Mouse (Mus musculus) ES-E14 (cell line): ENCODE results near the gene Ilf2.

Experiments
- CHD2 ChIP-seq: IDR thresholded peaks from 2 replicates; pipeline ENCODE4 v1.6.1; 2014; ENCODE audit warnings: mild to moderate bottlenecking, low read depth, low read length, inconsistent platforms
- HCFC1 ChIP-seq: IDR thresholded peaks from 2 replicates; pipeline ENCODE4 v1.6.1; 2012; ENCODE audit warnings: low read length, inconsistent platforms, borderline replicate concordance; ENCODE audit not compliant: insufficient read depth
- ZC3H11A ChIP-seq: IDR thresholded peaks from 2 replicates; pipeline ENCODE4 v1.6.1; 2012; ENCODE audit warnings: low read depth, mild to moderate bottlenecking, inconsistent platforms, low read length, borderline replicate concordance
- ZNF384 ChIP-seq: IDR thresholded peaks from 2 replicates; pipeline ENCODE4 v1.6.1; 2012; ENCODE audit warnings: low read depth, low read length, inconsistent platforms

DNA sequence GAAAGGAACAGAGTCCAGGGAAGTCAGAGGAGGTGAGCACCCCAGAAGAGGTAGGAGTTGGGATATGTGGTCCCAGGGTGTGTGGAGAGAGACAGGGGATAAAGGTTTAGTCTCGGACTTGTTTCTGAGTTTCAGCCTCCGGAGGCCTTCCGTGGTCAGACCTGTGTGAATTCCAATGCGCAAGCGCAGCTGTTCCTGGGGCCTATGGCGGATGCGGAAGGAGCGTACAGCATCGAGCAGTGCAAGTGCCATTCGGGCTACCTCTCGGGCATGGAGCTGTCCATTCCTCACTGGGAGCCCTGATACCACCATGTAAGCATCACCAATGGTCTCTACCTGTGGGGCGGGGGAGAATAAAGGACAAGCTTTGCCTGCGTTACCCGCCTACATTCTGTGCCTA, 21.0 kb upstream of the Ilf2 start:
- TF ChIP-seq ZNF384: no peak
- TF ChIP-seq ZC3H11A: no peak
- no peak for TF ChIP-seq HCFC1
- no peak for TF ChIP-seq CHD2
